Mouse (Mus musculus): ENCODE results near the gene Ptpn22.

- no peak for TF ChIP-seq CTCF (IDR thresholded peaks at IDR 0.05; ENCODE audit: extremely low read depth, insufficient read length, insufficient replicate concordance, low read depth, low read length)
- TF ChIP-seq POLR2A (IDR thresholded peaks at IDR 0.05; ENCODE audit: low read depth, low read length) = no peak
These were observed 23.7 kb upstream of the Ptpn22 start for GRCm38 (mm10) chr3:103835951-103836310.
